Mouse (Mus musculus) cerebellum, adult 18-20 months (tissue): ENCODE measurements at regions not wholly inside any gene's neighbourhood (a gene's known extent, or its start where the extent isn't known, plus 50 kb on each side); places are given as distances from the start of the nearest gene placed in this dataset.

Source experiments
- DNase-seq, 2 experiments: peaks; one replicate each; pipeline ENCODE4 v3.0.0; 2021

- no peak for DNase-seq
These were observed 72.4 kb upstream of the Nr2f2 start for GRCm38 (mm10) chr7:70438908-70439307.

GRCm38 (mm10) chr7:70433838-70434237 is 67.3 kb upstream of the Nr2f2 start:
- DNase-seq, result no peak

- no peak for DNase-seq
These were observed 66.8 kb upstream of the Nr2f2 start for GRCm38 (mm10) chr7:70433358-70433757.

- DNase-seq, result no peak
These were observed 65.2 kb upstream of the Nr2f2 start for GRCm38 (mm10) chr7:70431712-70432111.

- DNase-seq, result no peak
These were observed 62.8 kb upstream of the Nr2f2 start for GRCm38 (mm10) chr7:70429326-70429725.

GRCm38 (mm10) chr7:70424231-70424620 is 57.7 kb upstream of the Nr2f2 start:
- DNase-seq, result no peak

- DNase-seq, result no peak
These were observed 57.1 kb upstream of the Nr2f2 start for GRCm38 (mm10) chr7:70423524-70424230.

- DNase-seq, result no peak
These were observed 49.8 kb upstream of the Nr2f2 start for GRCm38 (mm10) chr7:70416185-70416941.
